Mouse (Mus musculus) layer of hippocampus, postnatal 25 days (tissue): ENCODE measurements around the gene Calhm2. TPM values are rescaled to one million over a fixed set of nuclear protein-coding genes. Genes with fewer than 3 reads are reported as not detected.

Experiments
- DNase-seq, 2 experiments: peaks; one replicate each; pipeline ENCODE4 v3.0.0; 2022; ENCODE audit warnings: mixed read lengths in 2 of 2, low spot score in 1 of 2; ENCODE audit errors: extremely low spot score in 1 of 2
- total RNA-seq, 2 experiments: library from RNA; stranded (reverse); gene quantifications; 2 replicates each; pipeline ENCODE4 v1.2.3; 2021

The Calhm2 gene
- total RNA-seq, result 1 to 10 TPM; 4.9 to 5.2 TPM

DNA sequence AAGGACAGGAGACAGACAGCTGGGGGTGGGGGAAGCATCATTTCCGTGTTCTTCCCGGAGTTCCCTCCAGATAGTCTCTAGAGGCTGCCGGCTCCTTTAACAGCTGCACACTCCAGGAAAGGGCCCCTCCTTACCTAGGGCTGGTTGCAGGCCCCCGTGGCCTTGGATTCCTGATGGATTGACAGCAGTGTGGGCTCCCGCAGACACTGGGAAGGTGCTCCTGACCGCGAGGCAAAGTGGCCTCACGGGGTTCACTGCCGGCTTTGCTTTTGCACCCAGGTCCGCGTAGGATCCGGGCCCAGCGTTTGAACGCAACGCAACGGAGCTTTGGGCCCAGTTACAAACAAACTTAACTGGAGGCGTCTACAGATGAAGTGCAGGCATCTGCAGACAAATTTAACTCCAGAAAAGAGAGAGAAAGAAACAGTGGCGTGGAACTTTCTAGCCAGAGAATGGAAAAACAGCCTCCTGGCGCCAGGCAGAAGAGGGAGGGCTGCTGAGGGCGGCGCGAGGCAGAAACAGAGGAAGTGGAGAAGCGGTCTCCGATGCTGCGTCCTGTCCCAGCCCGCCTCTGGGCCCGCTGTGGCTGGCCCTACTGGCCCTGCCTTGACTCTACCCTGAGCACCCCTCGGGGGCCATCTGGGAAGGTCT is at the start of gene Calhm2:
Gene Calhm2 (minus strand): TSS at position 524 of the 651 bp plus-strand sequence.
- peak; percentile 27 to 49 for DNase-seq

DNA sequence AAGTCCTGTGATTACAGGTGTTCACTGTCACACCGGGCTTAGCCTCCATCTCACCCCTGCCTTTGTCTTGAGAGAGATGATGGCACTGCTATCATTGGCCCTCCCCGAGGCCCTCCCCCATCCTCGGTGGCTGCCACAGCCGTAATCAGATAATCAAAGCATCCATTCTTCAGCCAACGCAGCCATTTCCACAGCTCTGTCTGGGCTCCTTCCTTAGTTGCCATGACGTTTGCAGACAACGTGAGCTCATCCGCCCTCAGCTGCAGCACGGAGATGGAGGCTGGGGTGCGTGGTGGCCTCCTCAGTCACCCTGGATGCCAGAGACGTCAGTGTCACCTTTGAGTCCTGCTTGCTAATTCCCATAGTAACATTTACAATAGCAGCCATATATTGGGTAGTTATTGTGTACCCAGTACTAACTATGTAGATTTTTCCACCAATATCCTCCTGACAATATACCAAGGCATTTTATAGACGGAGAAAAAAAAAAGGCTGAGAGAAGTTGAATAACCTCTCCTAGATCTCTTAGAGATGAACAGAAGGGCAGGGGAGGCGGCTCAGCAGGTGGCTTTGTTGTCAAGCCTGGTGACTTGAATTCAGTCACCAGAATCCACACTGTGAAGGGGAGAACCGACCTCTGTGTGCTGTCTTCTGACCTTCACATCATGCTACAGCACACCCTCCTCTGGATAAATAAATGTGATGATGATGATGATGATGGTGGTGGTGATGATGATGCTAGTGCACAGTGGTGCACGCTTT is 48.6 kb upstream of the Calhm2 start:
- DNase-seq, result peak in 1 of 2 experiments; percentile 16

DNA sequence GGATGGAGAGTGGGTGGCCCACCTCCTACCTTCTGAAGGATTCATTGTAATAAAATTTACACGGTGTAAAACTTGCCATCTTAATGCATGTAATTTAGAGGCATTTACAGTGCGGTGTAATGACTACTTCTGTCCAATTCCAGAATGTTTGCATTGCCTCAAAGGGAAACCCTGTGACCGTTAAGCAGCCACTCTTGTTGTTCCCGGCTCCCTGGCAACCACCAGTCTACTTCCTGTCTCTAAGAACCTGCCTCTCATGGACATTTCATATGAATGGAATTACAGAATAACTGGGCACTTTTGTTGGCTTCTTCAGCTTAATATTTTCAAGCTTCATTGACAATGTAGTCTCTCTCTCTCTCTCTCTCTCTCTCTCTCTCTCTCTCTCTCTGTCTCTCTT is 46.6 kb upstream of the Calhm2 start:
- DNase-seq, result no peak

DNA sequence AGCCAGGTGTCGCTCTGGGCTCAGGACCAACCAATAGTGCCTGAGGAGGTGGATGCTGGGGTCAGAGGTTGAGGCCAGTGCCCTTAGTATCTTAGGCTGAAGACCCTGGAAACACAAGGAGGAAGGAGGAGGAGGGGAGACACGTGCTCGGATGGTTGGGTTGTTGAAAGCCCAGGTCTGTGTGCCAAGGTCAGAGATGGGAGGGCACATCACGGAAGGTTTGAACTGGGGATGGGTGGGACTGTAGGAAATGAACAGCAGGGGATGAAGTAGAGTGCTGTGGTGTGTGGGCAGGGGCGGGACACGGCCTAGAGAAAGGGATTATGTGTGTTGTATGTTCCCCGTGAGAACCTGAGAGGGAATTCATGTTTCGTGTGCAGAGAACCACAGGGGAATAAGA is 46.1 kb upstream of the Calhm2 start:
- DNase-seq, result no peak

DNA sequence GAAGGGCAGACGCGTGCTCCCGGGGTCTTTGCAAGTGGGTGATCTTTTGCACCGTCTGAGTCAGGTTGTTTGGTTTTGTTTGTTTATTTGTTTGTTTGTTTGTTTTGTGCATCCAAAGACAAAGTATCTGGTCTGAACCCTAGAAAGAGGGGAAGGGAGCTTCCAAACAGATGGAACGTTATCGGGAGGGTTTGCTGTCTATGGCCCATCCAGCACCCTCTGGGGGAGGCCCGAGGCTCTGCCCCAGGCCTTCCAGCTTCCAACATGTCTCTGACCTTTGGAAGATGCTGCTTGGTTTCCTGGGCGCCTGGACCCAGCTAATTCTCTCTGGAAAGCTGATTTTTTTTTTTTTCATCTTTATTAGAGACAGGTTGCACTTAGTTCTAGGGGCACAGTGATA is 41.9 kb upstream of the Calhm2 start:
- no peak for DNase-seq

DNA sequence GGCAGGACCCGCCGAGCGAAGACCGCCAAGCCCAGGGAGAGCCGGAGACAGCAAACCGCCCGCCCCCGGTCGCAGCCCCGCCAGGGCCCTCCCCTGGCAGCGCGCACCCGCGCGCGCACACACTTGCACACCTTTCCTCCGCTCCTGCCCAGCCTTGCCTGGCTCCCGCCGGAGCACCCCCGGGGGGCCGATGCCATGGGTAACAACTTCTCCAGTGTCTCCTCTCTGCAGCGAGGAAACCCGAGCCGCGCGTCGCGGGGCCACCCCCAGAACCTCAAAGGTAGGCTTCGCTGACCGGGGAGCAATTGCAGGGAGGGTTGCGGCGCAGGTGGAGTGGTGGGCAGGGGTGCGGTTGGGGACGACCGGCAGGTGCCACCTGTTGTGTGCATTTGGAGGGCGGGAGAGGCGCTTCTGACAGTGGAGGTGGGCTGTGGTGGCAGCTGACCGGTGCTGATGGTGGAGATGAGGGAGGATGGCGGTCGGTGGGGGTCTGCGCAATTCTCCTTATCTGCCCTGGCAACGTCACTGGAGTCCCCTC is 41.2 kb upstream of the Calhm2 start:
- DNase-seq, result peak; percentile 35 to 58

DNA sequence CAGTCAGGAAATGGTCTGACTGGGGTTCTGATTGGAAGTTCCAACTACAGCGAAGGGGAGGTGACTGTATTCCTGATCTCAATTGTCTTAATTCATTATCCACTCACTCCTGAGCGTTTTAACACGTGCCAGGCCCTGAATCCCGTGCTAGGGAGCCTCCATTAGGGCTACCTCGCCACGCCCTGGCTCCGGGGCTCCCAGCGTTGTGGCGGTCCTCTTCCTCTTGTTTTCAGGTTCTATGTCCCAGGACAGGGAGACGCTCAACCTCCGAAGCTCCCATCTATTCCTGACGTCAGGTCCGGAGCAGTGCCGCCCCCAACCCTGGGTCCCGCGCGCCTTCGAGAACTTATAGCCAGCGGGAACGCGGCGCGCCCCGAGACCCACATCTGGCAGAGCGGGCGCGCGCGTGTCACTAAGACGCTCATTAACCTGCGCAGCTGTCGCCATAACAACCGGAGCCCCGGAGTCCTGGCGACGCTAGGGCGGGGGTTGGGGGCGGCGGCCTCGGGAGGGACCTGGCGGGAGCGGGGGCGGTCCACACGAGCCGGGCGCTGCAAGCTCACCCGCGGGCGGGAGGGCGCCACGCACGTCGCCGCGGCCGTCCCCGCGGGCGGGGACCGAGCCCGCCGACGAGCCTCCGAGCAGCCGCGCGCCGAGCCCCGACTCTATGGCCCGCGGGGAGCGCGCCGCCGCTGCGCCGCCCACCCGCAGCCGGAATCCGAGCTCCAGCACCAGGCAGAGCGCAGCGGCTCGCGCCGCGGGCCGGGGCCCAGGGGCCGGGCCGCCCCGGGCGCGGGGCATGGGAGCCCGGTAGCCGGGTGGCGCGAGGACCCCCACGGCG is 40.6 kb upstream of the Calhm2 start, which contains the start of gene Neurl1a:
Gene Neurl1a (plus strand): TSS at position 390 of the 841 bp plus-strand sequence.
- DNase-seq, result peak; percentile 39 to 68

DNA sequence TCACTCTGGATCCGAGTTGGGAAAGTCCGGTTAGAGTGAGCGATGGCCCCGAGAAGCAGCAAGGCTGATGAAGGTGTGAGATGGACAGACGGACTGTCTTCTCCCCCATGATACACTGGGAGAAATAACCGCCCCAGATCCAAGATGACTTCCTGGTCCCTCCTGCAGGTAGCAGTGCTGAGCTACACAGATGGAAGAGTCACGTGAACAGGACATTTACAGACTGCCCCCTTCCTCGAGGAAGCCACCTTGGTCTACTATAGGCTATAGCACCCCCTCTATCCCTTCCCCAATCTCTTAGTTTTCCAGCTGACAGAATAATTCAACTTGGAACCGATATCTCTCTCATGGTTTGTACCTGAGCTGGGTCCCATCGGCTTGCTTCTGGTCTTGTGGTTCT is 39.9 kb upstream of the Calhm2 start:
- peak in 1 of 2 experiments; percentile 20 for DNase-seq

DNA sequence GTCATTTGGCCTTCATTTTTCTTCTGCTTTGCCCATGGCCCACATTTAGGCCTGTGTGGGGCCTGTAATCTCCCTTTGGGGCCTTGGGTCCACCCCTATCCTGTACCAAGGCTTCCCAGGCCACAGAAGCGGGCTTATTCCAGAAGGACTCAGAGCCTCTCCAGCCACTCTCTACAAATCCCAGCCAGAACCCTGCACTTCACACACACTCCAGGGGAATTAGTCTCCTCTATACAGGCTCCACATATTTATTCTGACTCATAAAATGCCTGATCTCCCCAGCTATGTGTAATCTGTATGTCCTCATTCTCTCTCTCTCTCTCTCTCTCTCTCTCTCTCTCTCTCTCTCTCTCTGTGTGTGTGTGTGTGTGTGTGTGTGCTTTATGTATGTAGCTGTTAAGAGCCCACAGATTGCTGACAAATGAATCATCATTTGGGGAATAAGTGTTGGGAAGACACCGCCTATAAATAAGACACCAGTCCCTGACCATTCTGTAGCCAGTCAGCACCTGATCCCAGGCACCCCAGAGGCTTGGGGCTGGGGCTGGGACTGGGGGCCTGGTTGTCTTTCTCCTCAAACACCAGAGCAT is 38.9 kb upstream of the Calhm2 start:
- DNase-seq, result no peak

DNA sequence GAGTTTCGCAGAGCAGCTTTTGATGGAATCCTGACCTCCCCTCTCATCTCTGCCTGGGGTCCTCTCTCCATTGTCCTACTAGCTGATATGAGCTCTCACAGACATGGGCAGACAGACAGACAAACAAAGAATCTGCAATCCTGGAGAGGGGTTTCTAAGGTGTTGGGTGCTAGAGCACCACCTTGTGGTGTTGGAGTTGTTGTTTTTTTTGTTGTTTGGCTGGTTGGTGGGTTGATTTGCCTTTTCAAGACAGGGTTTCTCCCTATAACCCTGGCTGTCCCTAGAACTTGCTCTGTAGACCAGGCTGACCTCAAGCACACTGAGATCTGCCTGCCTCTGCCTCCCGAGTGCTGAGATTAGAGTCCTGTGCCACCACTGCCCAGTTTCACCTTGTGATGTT is 37.4 kb upstream of the Calhm2 start:
- no peak for DNase-seq

DNA sequence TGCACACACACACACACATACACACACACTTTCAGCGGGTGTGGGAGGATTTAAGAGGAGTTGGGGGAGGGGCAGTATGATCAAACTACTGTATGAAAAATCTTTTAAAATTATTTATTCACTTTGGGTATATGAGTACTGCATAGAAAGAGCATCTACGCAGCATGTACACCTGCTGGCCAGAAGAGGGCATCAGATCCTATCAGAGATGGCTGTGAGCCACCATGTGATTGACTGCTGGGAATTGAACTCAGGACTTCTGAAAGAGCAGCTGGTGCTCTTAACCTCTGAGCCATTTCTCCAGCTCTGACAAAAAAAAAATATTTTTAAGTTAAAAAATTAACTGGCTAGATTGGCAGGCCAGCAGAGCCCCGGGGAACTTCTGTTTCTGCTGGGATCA is 36.4 kb upstream of the Calhm2 start:
- no peak for DNase-seq

DNA sequence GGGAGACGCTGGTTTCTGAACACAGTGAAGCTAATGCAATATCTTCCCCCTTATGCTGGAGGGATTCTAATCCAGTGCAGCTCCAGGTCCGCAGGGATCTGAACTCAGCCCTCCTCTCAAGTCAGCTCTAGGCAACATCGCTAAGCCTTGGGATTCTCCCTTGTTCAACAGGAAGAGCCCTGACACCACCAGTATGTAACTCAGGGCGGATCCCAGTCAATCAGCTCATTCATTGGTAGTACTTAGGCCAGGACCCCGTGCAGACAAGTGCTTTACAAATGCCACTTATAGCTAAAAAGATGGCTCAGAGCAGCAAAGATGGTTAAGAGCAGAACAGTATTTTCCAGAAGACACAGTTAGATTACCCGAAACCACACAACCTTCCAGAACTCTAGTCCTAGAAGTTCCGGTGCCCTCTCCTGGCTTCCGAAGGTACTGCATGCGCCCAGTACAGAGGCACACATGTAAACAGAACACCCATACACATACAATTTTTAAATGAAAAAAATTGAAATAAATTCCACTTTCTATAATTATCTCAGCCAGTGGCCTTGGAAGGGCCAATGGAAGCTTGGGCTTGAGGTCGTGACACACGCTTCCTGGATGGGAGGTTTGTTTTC is 30.8 kb upstream of the Calhm2 start:
- DNase-seq, result peak; percentile 82 to 96

DNA sequence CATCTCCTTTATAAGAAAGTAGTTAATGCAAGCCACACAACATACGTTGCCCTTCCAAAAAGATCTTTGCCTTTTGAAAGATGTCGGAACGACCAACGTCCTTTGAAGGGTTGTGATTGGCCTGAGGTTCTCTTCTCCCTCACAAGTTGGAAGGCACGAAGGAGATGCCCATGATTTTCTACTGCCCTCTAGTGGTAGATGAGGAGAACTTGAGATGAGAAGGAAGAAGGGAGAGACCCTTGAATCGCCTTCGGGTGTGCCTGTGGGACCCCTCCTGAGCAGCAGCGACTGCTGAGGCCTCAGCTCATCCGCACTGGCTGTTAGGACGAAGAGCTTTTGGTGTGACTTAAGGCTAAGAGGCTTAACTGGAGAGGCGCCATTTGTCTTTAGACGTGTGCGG is 30.1 kb upstream of the Calhm2 start:
- peak in 1 of 2 experiments; percentile 20 for DNase-seq

DNA sequence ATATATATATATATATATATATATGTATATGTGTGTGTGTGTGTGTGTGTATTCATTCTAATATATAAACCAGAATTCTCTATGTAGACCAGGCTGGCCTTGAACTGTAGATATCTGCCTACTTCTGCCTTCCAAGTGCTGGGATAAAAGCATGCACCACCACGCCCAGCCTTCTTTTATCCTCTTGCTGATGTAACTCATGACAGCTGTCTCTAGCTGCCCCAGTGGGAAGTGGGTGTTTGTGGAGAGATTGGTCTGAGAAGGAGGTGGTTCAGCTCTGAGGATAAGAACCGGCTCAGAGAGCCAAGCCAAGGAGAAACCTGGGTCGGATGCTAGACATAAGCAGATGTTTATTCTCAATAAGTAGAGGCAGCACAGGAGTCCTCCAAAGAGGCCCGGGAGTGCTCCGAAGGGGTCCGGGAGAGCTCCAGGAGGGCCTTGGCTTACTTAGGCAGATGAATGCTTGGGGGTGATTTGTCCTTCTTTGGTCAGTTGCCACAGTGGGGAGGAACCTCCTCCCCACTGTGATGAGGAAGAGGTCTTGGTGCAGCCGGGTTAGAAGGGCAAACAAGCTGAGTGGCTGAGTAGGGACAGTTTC is 29.6 kb upstream of the Calhm2 start:
- no peak for DNase-seq

DNA sequence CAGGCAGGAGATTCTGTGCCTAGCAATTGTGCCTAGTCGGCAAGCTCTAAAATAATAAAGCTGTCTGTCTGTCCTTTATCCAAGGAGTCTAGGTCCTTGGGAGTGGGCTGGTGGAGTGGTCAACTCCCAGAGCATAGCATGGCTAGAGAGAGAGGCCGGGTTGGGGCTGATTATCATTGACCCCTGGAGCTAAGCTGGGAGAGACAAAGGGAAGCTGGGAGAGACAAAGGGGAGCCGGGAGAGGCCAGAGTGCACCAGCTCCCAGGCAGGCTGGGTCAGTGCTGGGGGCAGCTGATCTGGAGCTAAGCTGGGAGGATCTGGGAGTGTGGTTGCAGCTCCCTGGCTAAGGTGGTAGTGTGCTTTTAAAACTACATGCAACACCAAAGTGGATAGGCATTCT is 28.7 kb upstream of the Calhm2 start:
- DNase-seq, result no peak

DNA sequence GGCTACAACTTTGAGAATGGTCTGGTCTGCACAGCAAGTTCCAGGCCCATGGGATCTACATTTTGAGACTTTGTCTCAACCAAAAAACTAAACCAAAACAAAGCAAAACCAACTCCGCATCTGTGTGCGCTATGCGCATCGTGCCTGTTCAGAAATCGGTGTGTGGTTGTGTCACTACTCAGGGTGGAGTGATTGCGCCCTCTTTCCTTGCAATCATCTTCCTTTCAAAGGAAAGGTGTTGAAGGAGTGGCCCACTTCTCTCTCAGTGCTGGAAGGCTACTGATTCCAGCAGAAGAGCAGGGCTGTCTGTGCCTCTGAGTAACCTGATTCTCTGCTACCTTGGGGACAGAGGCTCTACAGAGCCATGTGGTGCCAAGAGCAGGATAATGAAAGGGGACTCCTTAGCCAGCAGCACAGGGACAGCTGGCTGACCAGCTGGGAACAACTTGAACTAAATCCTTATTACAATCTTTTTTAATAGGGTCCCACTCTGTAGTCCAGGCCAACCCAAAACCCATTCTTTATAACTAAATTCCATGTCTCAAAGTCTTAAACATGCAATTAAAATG is 25.2 kb upstream of the Calhm2 start:
- DNase-seq, result no peak

DNA sequence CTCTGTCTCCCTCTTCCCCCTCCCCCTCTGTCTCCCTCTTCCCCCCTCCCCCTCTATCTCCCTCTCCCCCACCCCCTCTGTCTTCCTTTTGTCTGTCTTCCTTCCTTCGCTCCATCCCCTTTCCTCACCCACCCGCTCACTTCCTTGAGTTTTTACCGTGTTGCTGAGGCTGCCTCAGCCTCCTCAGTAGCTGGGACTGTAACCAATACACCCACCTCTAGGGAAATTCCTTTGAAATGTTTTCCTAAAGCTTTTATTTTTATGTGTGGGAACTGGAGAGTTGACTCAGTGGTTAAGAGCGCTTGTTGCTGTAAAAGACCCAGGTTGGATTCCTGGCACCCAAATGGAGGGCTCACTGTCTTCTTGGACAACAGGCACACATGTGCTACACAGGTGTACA is 23.6 kb upstream of the Calhm2 start:
- DNase-seq, result no peak

DNA sequence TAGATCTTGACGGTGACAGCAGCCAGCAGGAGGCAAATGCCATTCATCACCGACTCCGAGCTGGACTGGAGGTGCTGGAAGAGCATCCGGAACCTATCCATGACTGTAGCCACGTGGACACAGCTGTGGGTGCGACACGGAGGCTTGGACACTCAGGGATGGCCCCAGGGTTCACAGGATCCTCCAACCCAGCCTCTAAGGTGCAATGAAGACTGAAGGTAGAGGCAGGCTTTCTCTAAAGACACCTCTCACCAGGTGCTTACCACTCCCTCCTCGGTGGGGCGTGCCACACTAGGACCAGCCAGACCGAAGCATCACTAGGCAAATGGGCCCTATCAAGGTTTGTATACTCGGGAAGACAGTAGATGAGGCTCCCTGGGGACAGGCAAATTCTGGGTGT is 19.6 kb upstream of the Calhm2 start, which contains the start of gene Calhm3:
Gene Calhm3 (minus strand): TSS at position 101 of the 400 bp plus-strand sequence.
- no peak for DNase-seq

DNA sequence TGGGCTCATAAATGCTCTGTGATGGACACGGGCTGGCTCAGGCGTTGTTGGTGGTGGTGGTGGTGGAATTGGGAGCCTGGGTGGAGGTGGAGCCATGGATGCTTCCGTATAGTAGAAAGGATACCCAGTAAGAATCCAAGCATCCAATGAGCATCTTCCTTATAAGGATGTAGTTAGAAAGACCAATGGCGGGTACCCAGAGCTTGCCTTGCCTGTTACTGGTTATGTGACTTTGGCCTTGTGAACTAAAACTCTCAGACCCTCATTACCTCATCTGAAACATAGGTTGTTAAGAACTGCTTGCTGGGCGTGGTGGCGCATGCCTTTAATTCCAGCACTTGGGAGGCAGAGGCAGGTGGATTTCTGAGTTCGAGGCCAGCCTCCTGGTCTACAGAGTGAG is 15.7 kb upstream of the Calhm2 start:
- DNase-seq, result no peak
